Mouse (Mus musculus) hindbrain, embryonic 10.5 days (tissue): ENCODE measurements around the gene Mastl. TPM values are rescaled to one million over a fixed set of nuclear protein-coding genes. Genes with fewer than 3 reads are reported as not detected.
A peak's percentile ranks its signal among the peaks of the same experiment; 100 is the strongest.

Experiments
- DNase-seq: peaks from one replicate; pipeline ENCODE4 v3.0.0-alpha.2; 2017; ENCODE audit warnings: low spot score
- H3K27ac ChIP-seq: fragments of 300-500 bp; sonication (generic); 2 replicates; pipeline ENCODE4 v1.5.1; 2016; ENCODE audit warnings: mild to moderate bottlenecking, moderate library complexity
- H3K27me3 ChIP-seq: fragments of 300-500 bp; sonication (generic); 2 replicates; pipeline ENCODE4 v1.6.1; 2016; ENCODE audit warnings: mild to moderate bottlenecking; ENCODE audit not compliant: poor library complexity, insufficient read depth, severe bottlenecking
- H3K36me3 ChIP-seq: fragments of 300-500 bp; sonication (generic); 2 replicates; pipeline ENCODE4 v1.6.1; 2016; ENCODE audit warnings: mild to moderate bottlenecking, moderate library complexity
- H3K4me1 ChIP-seq: fragments of 300-500 bp; sonication (generic); replicated peaks from 2 replicates; pipeline ENCODE4 v1.6.1; 2016; ENCODE audit warnings: mild to moderate bottlenecking
- H3K4me3 ChIP-seq: fragments of 300-500 bp; sonication (generic); 2 replicates; pipeline ENCODE4 v1.5.1; 2016; ENCODE audit warnings: mild to moderate bottlenecking, moderate library complexity
- H3K9me3 ChIP-seq: fragments of 300-500 bp; sonication (generic); 2 replicates; pipeline ENCODE4 v1.6.1; 2016; ENCODE audit warnings: mild to moderate bottlenecking, moderate library complexity
- WGBS: fragments of 180-500 bp; shearing (Covaris S2); methylation state at CpG from one replicate; pipeline ENCODE4 v1.1.7; 2016; 5-methylcytosine and 5-hydroxymethylcytosine counted together
- polyA plus RNA-seq: library from polyadenylated mRNA; unstranded; fragments of >200 nt; fragmentation: Nextera tagmentation; extraction: Ambion mirVana; gene quantifications from 2 replicates; pipeline ENCODE4 v1.2.1, GENCODE M21; 2016

Gene Mastl
- polyA plus RNA-seq, 1 experiment from 2014 or later, result 13.3 TPM

DNA sequence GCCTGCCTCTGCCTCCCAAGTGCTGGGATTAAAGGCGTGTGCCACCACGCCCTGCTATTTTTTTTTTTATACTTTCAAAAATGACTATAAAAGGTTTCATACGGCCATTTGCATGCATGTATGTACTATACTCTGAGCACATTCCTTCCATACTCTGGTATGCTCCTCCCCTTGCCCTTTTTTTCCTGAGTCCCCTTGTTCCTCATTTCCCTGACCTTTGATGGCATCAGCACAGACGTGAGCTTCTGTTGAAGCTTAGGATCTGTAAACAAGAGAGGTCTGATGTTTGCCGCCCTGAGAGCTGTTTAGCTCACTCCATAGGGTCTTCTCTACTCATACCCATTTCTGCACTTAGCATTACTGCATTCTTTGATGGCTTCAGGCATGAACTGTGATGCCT is 78.1 kb downstream of the Mastl start:
- Histone ChIP-seq H3K27ac (no peak overlapping the region), H3K9me3 (peaks cover 3% of the 10 kb centered on the region; the same call in 1 of the 2 replicates), H3K27me3 (no peaks in the 10 kb centered on the region), H3K36me3 (peaks cover 84% of the 10 kb centered on the region), H3K4me1 (no peaks in the 10 kb centered on the region), H3K4me3 (no peak overlapping the region)
- WGBS, result 91% methylated on average over 5 of the region's 5 CpGs
- no peak for DNase-seq

DNA sequence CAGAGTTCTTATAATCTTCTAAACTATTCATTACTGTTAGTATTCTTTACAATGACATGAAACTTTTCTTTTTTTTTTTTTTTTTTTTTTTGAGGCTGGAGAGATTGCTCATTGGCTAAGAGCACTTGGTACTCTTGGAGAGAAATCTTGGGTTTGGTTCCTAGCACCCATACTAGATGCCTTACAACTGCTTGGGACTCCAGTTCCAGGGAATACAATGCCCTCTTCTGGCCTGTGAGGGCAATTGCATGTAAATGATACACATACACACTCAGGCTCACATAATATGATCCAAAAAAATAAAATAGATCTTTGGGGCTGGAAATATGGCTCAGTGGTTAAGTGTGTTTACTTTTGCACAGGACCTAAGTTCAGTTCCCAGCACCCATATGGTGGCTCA is 79.0 kb downstream of the Mastl start:
- DNase-seq, result no peak
- peaks cover 78% of the 10 kb centered on the region for H3K36me3 ChIP-seq
- H3K9me3 ChIP-seq, result peaks cover 3% of the 10 kb centered on the region; the same call in 1 of the 2 replicates
- no peaks in the 10 kb centered on the region for H3K4me1 ChIP-seq
- H3K27me3 ChIP-seq, result no peaks in the 10 kb centered on the region
- no peak overlapping the region for H3K4me3 ChIP-seq
- no peak overlapping the region for H3K27ac ChIP-seq

DNA sequence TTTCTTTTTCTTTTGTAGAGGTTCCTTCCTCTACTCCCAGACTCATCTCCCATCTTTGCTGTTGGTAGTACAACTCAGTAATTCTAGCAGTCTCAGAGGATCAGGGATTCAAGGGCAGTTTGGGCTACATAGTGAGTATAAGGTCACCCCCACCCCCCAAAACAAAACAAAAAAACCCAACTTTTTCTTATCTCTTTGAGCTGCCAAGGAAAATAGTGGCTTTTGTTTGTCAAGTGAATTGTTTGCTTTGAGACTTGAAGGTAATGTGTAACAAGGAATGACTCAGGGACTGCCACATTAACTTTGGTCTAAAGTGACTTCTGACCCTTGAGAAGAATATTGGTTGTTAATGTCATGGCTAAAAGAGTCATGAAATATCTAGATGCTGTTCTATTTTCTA is 80.0 kb downstream of the Mastl start:
- Histone ChIP-seq H3K4me3 (no peak overlapping the region), H3K36me3 (peaks cover 69% of the 10 kb centered on the region), H3K27me3 (no peaks in the 10 kb centered on the region), H3K27ac (no peak overlapping the region), H3K9me3 (peaks cover 3% of the 10 kb centered on the region; the same call in 1 of the 2 replicates), H3K4me1 (no peaks in the 10 kb centered on the region)
- no peak for DNase-seq

DNA sequence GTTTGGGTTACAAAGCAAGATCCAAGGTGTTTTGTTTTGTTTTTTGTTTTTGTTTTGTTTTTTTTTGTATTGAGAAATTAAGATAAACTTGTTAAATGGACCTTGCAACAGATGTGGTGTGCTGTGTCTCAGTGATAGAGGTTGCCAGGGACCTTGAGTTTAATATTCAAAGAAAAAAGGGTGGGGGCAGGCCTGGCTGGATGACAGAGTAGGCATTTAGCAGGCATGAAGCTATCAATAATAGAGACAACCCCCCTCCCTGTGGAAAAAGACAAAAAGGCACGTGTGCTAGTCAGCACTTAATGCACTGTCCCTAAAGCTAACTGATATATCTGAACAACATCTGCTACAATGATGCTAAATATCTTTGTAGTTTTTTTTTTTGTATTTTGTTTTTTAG is 84.4 kb downstream of the Mastl start:
- H3K27ac ChIP-seq, result no peak overlapping the region
- H3K9me3 ChIP-seq, result peaks cover 2% of the 10 kb centered on the region; the same call in 1 of the 2 replicates
- H3K27me3 ChIP-seq, result no peaks in the 10 kb centered on the region
- H3K4me3 ChIP-seq, result no peak overlapping the region
- H3K4me1 ChIP-seq, result peaks cover 9% of the 10 kb centered on the region; the same call in 1 of the 2 replicates
- 74% methylated on average over 1 of the region's 1 CpGs for WGBS
- peaks cover 26% of the 10 kb centered on the region for H3K36me3 ChIP-seq
- DNase-seq, result no peak

DNA sequence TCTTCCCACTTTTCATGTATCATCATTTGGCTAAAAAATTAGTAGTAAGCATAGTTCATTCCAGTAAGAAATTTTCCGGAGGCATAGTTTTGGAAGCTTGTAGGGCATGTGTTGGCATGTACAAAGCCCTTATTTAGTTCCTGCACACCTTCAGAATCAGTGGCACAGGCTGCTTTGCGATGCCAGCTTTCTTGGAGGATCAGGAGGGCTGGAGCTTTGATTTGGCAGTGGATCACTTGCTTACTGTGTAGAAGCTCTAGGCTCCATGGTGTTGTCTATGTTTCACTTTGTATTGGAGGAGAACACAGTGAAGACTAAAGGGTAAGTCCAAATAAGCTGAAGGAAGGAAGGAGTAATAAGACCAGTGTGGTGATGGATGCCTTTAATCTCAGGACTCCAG is 85.3 kb downstream of the Mastl start:
- DNase-seq, result no peak
- H3K36me3 ChIP-seq, result peaks cover 17% of the 10 kb centered on the region; the same call in 1 of the 2 replicates
- H3K4me1 ChIP-seq, result peaks cover 9% of the 10 kb centered on the region; the same call in 1 of the 2 replicates
- no peaks in the 10 kb centered on the region for H3K27me3 ChIP-seq
- H3K4me3 ChIP-seq, result no peak overlapping the region
- no peak overlapping the region for H3K27ac ChIP-seq
- WGBS, result 98% methylated on average over 2 of the region's 2 CpGs
- H3K9me3 ChIP-seq, result no peaks in the 10 kb centered on the region

DNA sequence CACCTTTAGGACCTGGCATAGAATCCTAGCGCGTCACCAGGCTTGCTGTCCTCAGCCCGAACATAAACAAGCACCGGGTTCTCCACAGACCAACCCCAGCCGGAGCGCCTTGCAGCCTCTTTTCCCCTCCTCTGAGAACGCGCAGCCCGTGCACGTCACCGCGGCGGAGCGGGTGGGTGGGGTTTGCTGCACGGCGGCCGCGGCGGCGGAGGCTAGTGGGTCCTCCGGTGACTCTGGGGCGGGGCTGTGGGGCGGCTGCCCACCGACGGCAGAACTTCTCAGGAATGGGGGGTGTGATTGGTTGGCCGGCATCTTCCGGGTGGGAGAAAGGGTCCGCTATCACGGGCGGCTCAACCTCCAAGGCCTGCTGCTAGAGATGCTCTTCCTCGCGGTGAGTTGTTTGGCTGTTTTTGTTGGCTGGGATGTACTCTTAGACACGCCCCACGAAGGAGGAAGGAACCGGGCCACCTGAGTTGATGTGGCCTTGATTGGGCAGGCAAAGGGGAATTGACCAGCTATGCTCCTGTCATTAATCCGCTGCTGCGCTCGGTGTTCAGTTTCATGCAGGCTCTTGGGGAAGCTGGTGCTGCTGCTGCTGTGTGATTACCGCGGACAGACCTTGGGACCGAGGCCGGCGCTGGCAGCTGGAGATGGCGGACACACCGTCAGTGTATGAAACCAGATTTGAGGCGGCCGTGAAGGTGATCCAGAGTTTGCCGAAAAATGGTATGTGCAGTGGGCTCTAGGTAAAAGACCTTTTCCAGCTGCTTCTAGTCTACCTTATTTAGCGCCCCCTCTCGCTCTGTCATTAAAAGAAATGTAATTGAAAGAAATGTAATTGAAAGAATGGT is 86.7 kb downstream of the Mastl start:
- H3K4me1 ChIP-seq, result peaks cover 9% of the 10 kb centered on the region; the same call in 1 of the 2 replicates
- DNase-seq, result peak; percentile 92
- H3K27me3 ChIP-seq, result no peaks in the 10 kb centered on the region
- H3K4me3 ChIP-seq, result peak overlapping the region; percentile 84
- H3K9me3 ChIP-seq, result no peaks in the 10 kb centered on the region
- H3K27ac ChIP-seq, result peak overlapping the region; percentile 94
- under 1% methylated on average over 50 of the region's 50 CpGs for WGBS
- H3K36me3 ChIP-seq, result peaks cover 8% of the 10 kb centered on the region; the same call in 1 of the 2 replicates

DNA sequence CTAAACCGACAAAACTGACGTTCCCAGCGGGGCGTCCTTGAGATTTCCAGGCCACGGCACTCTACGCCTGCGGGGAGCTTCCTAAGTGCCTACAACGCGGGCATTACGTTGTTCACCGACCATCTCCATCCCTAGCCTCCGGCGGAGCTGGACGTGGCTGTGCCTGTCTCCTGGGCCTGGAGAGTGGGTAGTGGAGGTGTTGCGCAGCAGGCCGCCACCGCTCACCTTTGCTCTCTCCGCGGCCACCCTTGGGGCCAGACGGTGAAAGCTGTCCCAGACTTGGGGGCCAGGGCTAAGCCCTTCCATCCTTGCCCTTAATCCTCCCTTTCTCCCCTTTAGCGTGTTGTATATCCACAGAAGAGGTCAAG is 87.5 kb downstream of the Mastl start:
- WGBS, result under 1% methylated on average over 21 of the region's 21 CpGs
- Histone ChIP-seq H3K4me1 (peaks cover 9% of the 10 kb centered on the region; the same call in 1 of the 2 replicates), H3K27ac (peak overlapping the region; percentile 94), H3K4me3 (peak overlapping the region; percentile 84), H3K9me3 (no peaks in the 10 kb centered on the region), H3K27me3 (no peaks in the 10 kb centered on the region), H3K36me3 (peaks cover 5% of the 10 kb centered on the region; the same call in 1 of the 2 replicates)
- no peak for DNase-seq

DNA sequence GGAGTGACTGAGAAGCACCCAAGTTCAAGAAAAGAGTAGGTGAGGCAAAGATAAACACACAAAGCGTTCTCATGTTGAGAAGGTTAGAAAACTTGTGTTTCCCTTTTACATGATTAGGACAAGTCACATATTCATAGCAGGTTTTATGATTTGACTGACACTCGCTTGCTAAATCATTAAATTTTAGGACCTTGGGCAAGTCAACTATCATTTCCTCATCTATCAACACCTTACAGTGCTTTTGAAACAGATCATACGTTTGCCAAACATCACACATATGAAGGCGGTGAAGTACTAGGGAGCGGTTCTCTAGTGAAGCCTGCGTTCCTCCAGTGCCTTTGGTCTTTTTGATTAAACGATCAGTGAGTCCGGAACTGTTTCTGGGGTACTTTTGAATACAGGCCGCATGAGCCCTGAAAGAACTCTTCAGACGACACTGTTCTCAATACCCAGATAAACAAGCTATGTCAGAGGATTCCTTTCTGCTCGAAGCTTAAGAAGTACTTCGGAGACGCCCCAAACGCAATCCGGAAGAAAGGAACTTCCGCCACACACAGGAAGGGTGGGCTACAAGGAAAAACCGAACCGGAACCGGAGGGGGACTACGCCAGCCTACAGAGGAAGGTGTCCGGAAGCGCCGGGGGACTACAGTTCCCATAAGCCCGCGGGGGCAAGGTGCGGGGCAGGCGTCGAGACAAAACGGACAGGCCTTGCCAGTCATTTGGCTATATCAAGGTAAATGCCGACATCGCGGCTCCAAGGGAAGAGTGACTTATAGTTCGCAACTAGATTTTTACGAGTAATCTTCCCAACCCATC is 88.1 kb downstream of the Mastl start, which contains the start of gene Acbd5:
TSS of gene Acbd5 (plus strand) at position 616 of the 818 bp plus-strand sequence.
- no peaks in the 10 kb centered on the region for H3K9me3 ChIP-seq
- H3K4me1 ChIP-seq, result peaks cover 9% of the 10 kb centered on the region; the same call in 1 of the 2 replicates
- peak; percentile 93 for DNase-seq
- H3K27me3 ChIP-seq, result no peaks in the 10 kb centered on the region
- peaks cover 4% of the 10 kb centered on the region; the same call in 1 of the 2 replicates for H3K36me3 ChIP-seq
- H3K4me3 ChIP-seq, result peak within 1 kb of the TSS; percentile 84
- peak within 1 kb of the TSS; percentile 94 for H3K27ac ChIP-seq
- WGBS, result 3% methylated on average over 34 of the region's 34 CpGs

Other genes starting within 250 kb of the Mastl start
- gene Abi1, start 115.8 kb downstream of the Mastl start, polyA plus RNA-seq, result 33.6 and 36.8 TPM in 2 replicates
- gene Acbd5, start 87.9 kb downstream of the Mastl start, polyA plus RNA-seq, result 36.5 and 38.8 TPM in 2 replicates
- 56.0 and 71.0 TPM in 2 replicates for gene Yme1l1, start 345 bp upstream of the Mastl start, polyA plus RNA-seq
- not detected in 2 replicates for gene 4931423N10Rik, start 51.5 kb upstream of the Mastl start, polyA plus RNA-seq
- gene Nxph2, start 165.2 kb upstream of the Mastl start, polyA plus RNA-seq, result 0.12 and 0.41 TPM in 2 replicates